Mouse (Mus musculus) neural tube, embryonic 12.5 days (tissue): ENCODE results near the gene Syn3. TPM values are rescaled to one million over a fixed set of nuclear protein-coding genes. Genes with fewer than 3 reads are reported as not detected.

Source experiments
- ATAC-seq: fragments of 200-750 bp; cut with Nextera tagmentation; 2 replicates; pipeline ENCODE4 v1.8.0; 2017; ENCODE audit warnings: low read depth, mild to moderate bottlenecking, moderate TSS enrichment, moderate library complexity; ENCODE audit not compliant: low FRiP score
- H3K27ac ChIP-seq: fragments of 300-500 bp; sonication (generic); 2 replicates; pipeline ENCODE4 v1.5.1; 2016
- H3K27me3 ChIP-seq: fragments of 300-500 bp; sonication (generic); replicated peaks from 2 replicates; pipeline ENCODE4 v1.6.1; 2016; ENCODE audit warnings: mild to moderate bottlenecking
- H3K36me3 ChIP-seq: fragments of 300-500 bp; sonication (generic); 2 replicates; pipeline ENCODE4 v1.6.1; 2016; ENCODE audit warnings: mild to moderate bottlenecking
- H3K4me1 ChIP-seq: fragments of 300-500 bp; sonication (generic); 2 replicates; pipeline ENCODE4 v1.6.1; 2016
- H3K4me2 ChIP-seq: fragments of 300-500 bp; sonication (generic); replicated peaks from 2 replicates; pipeline ENCODE4 v1.6.1; 2016; ENCODE audit warnings: mild to moderate bottlenecking
- H3K4me3 ChIP-seq: fragments of 300-500 bp; sonication (generic); 2 replicates; pipeline ENCODE4 v1.5.1; 2016
- H3K9ac ChIP-seq: fragments of 300-500 bp; sonication (generic); 2 replicates; pipeline ENCODE4 v1.6.1; 2016; ENCODE audit warnings: mild to moderate bottlenecking
- H3K9me3 ChIP-seq: fragments of 300-500 bp; sonication (generic); 2 replicates; pipeline ENCODE4 v1.6.1; 2016; ENCODE audit warnings: mild to moderate bottlenecking
- WGBS: fragments of 180-500 bp; shearing (Covaris S2); methylation state at CpG from one replicate; pipeline ENCODE4 v1.1.7; 2016; 5-methylcytosine and 5-hydroxymethylcytosine counted together
- polyA plus RNA-seq: library from polyadenylated mRNA; unstranded; fragments of >200 nt; fragmentation: Nextera tagmentation; extraction: Ambion mirVana; gene quantifications from 2 replicates; pipeline ENCODE4 v1.2.1, GENCODE M21; 2016

The Syn3 gene
- polyA plus RNA-seq, 1 experiment from 2014 or later: 7.9 TPM

DNA sequence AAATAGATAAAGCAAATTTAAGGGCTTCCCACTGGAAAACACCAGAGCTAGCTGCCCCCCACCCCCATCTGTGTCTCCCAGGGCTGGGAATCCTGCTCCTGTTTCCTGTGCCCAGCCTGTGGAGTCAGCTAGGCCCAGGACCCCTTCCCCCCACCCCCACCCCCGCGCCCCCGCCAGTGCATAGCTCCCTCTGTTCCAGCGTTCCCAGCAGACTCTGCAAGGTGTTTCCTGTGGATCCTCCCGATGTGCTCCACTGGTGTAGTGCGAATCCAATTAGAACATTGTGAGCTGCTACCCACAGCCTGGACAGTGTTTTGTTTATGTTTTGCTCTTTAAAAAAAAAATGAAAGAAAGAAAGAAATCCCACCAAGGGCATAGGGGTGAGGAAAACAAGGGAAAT, 173.4 kb downstream of the Syn3 start:
- no peaks in the 10 kb centered on the region for H3K4me1 ChIP-seq
- H3K4me2 ChIP-seq: no peak overlapping the region
- no peaks in the 10 kb centered on the region for H3K36me3 ChIP-seq
- H3K9me3 ChIP-seq: no peaks in the 10 kb centered on the region
- H3K27ac ChIP-seq: no peak overlapping the region
- ATAC-seq: no peak
- 44% methylated on average over 6 of the region's 6 CpGs for WGBS
- no peaks in the 10 kb centered on the region for H3K27me3 ChIP-seq
- no peak overlapping the region for H3K4me3 ChIP-seq
- no peak overlapping the region for H3K9ac ChIP-seq

DNA sequence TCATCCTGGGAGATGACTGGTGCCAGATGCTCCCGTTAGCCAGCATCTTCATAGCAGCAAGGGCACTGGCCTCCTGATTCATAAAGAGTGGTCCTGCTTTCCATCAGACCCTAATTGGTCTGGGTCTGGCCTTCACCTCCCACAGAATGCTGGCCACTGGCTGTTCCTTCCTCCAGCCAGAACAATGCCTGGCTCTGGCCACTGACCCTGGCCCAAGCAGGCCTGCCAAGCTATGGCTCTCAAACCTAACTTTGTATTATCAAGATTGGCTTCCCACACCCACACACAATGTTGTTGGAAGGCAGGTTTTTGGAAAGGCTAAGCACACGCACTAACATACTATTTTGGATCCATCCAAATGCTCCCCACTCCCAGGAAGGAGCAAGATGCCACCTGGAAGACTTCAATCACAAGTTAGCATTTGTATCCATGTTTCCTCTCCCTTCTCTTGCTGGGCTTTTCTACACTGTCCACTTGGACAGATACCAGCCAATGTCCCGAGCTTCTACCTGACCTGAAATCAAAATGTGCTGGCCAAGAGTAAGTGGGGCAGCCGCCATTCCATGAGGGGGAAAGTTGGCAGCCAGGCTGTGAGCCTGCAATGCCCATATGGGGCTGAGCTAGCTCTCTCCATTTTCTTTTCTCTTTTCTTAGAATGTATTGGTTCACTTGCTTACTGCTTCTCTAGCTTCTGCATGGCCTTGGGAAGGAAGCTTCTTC, 175.3 kb downstream of the Syn3 start:
- Histone ChIP-seq H3K4me1 (peaks cover 11% of the 10 kb centered on the region), H3K27ac (no peak overlapping the region), H3K36me3 (no peaks in the 10 kb centered on the region), H3K4me3 (no peak overlapping the region), H3K4me2 (no peak overlapping the region), H3K9ac (no peak overlapping the region), H3K27me3 (no peaks in the 10 kb centered on the region; the same call in 1 of the 2 replicates), H3K9me3 (no peaks in the 10 kb centered on the region)
- no peak for ATAC-seq
- 89% methylated on average over 4 of the region's 4 CpGs for WGBS

GRCm38 (mm10) chr10:86322006-86322405, 176.7 kb downstream of the Syn3 start:
- H3K4me1 ChIP-seq: peaks cover 11% of the 10 kb centered on the region
- H3K27ac ChIP-seq: no peak overlapping the region
- no peak overlapping the region for H3K4me2 ChIP-seq
- ATAC-seq: no peak
- H3K27me3 ChIP-seq: no peaks in the 10 kb centered on the region; the same call in 1 of the 2 replicates
- no peaks in the 10 kb centered on the region for H3K9me3 ChIP-seq
- H3K9ac ChIP-seq: no peak overlapping the region
- no peaks in the 10 kb centered on the region for H3K36me3 ChIP-seq
- no peak overlapping the region for H3K4me3 ChIP-seq
- WGBS: 59% methylated on average over 1 of the region's 1 CpGs

- no peak overlapping the region for H3K9ac ChIP-seq
- H3K4me3 ChIP-seq: no peak overlapping the region
- H3K27me3 ChIP-seq: no peaks in the 10 kb centered on the region; the same call in 1 of the 2 replicates
- no peak for ATAC-seq
- WGBS: 85% methylated on average over 8 of the region's 8 CpGs
- no peaks in the 10 kb centered on the region for H3K9me3 ChIP-seq
- H3K27ac ChIP-seq: no peak overlapping the region
- H3K4me2 ChIP-seq: no peak overlapping the region
- H3K36me3 ChIP-seq: no peaks in the 10 kb centered on the region
- H3K4me1 ChIP-seq: peaks cover 11% of the 10 kb centered on the region
These were observed 177.5 kb downstream of the Syn3 start for GRCm38 (mm10) chr10:86321194-86321593.

DNA sequence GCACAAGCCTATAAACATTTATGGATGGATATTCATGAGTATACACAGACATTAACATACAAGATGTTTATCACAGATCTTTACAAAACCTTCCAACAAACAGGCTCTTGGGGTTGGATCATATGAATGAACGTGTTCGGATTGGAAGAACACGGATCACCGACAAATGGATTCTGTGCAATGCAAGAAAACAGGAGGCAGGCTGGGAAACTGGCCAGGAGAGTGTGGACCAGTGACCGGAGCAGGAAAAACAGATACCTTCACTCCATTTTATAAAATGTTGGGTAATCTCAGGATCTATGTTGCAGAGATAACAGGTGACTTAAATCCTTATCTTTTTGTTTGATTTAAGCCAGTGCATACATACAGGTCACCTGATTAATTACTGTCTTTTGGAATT, 178.5 kb downstream of the Syn3 start:
- Histone ChIP-seq H3K4me2 (no peak overlapping the region), H3K36me3 (no peaks in the 10 kb centered on the region), H3K27ac (no peak overlapping the region), H3K4me1 (peaks cover 11% of the 10 kb centered on the region), H3K27me3 (no peaks in the 10 kb centered on the region; the same call in 1 of the 2 replicates), H3K9ac (no peak overlapping the region), H3K9me3 (no peaks in the 10 kb centered on the region), H3K4me3 (no peak overlapping the region)
- WGBS: 88% methylated on average over 5 of the region's 5 CpGs
- no peak for ATAC-seq

DNA sequence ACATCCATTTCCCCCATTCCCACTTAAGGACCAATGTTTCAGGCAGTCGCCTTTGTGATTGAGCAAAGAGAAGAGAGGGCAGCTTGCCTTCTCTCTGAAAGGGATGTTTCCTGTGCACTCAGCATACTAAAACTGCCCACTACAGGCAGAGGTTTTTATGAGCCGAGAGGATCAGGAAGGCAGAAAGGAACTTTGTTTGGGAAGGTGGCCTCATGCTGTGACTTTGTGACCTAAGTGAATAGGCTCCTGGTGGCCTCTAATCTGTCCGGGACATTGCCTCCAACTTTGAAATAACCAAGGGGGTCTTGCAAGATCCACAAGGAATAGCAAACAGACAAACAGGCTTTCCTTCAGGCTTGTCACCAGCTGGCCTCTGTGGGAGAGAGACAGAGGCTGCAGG, 179.2 kb downstream of the Syn3 start:
- peaks cover 11% of the 10 kb centered on the region for H3K4me1 ChIP-seq
- no peaks in the 10 kb centered on the region; the same call in 1 of the 2 replicates for H3K27me3 ChIP-seq
- H3K27ac ChIP-seq: no peak overlapping the region
- H3K9ac ChIP-seq: no peak overlapping the region
- H3K9me3 ChIP-seq: no peaks in the 10 kb centered on the region
- 5% methylated on average over 3 of the region's 3 CpGs for WGBS
- H3K4me2 ChIP-seq: no peak overlapping the region
- H3K4me3 ChIP-seq: no peak overlapping the region
- H3K36me3 ChIP-seq: no peaks in the 10 kb centered on the region
- no peak for ATAC-seq

DNA sequence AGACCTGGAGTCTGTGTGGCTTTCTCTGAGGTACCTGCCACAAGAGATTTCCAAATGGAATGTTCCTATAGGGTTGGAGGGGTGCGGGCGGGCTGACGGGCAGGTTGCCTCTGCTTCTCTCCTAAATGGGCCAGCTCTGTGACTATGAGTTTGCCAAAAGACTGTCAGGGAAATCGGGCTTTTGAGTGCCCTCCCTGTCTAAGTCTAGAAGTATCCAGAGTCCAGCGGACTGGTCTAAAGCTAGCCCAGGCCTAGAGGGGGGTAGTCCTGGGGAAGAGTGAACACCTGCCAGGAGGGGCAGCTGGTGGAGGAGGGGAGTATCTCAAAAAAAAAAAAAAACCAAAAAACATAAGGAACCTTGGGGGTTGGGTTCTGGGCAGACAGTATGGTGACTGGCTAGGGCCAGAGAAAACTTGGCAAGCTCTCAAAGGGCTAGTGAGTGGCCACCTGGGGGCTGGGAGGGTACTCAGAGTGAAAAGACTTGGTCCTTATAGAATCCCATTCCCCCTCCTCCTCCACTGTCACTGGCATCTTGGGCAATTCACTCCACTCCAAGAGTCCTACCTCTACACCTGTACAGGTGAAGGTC, 180.1 kb downstream of the Syn3 start:
- WGBS: 79% methylated on average over 5 of the region's 5 CpGs

DNA sequence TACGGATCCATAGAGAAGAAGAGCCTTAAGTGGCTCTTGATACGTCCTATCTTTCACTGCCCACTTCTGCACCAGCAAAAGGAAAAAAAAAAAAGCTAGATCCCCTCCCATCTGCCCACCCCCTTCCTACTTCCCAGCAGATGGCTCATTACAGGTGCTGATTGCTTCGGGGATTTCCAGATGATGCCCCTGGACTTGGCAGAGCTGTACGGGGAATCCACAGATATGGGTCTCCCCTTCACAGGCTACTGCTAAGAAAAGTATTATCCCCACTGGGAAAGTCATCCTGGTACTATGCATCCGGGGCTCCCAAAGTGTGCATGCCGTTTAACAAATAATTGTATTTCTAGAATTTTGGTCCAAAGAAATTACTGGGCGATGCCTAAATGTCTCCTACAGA, 181.1 kb downstream of the Syn3 start:
- no peak for ATAC-seq
- Histone ChIP-seq H3K9ac (no peak overlapping the region), H3K4me1 (peaks cover 11% of the 10 kb centered on the region), H3K4me2 (no peak overlapping the region), H3K4me3 (no peak overlapping the region), H3K27me3 (no peaks in the 10 kb centered on the region; the same call in 1 of the 2 replicates), H3K27ac (no peak overlapping the region), H3K36me3 (no peaks in the 10 kb centered on the region), H3K9me3 (no peaks in the 10 kb centered on the region)
- 70% methylated on average over 7 of the region's 7 CpGs for WGBS

More for the DNA sequence above, 180.1 kb downstream of the Syn3 start:
- no peaks in the 10 kb centered on the region; the same call in 1 of the 2 replicates for H3K27me3 ChIP-seq
- H3K4me3 ChIP-seq: no peak overlapping the region
- H3K9ac ChIP-seq: no peak overlapping the region
- H3K36me3 ChIP-seq: no peaks in the 10 kb centered on the region
- no peak overlapping the region for H3K4me2 ChIP-seq
- no peak overlapping the region for H3K27ac ChIP-seq
- no peaks in the 10 kb centered on the region for H3K9me3 ChIP-seq
- H3K4me1 ChIP-seq: peaks cover 11% of the 10 kb centered on the region
- ATAC-seq: no peak

DNA sequence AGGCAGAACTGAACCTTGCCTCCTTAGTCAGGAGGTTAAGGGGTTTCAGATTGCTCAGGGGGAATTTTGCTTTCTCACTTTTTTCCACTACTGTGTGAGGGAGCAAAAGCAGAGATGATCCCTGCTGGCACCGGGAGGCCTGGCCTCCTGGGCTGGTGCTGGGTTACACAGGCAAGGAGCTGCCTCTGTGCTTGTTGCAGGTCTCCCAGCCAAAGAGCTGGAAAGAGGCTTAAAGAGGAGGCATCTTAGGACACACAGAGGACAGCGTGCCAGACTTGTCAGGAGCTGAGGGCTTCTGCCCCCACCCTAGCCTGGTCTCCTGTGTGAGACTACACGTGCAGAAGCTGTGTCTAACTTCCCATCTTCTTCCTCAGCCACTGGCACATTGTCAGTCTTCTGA, 183.2 kb downstream of the Syn3 start:
- Histone ChIP-seq H3K9ac (no peak overlapping the region), H3K4me3 (no peak overlapping the region), H3K27me3 (no peaks in the 10 kb centered on the region; the same call in 1 of the 2 replicates), H3K4me2 (no peak overlapping the region), H3K36me3 (no peaks in the 10 kb centered on the region), H3K4me1 (peaks cover 11% of the 10 kb centered on the region), H3K27ac (no peak overlapping the region), H3K9me3 (no peaks in the 10 kb centered on the region)
- WGBS: 69% methylated on average over 3 of the region's 3 CpGs
- no peak for ATAC-seq

GRCm38 (mm10) chr10:86313448-86313847, 185.2 kb downstream of the Syn3 start:
- no peak overlapping the region for H3K4me2 ChIP-seq
- no peaks in the 10 kb centered on the region for H3K27me3 ChIP-seq
- WGBS: 91% methylated on average over 1 of the region's 1 CpGs
- no peaks in the 10 kb centered on the region for H3K9me3 ChIP-seq
- no peaks in the 10 kb centered on the region for H3K36me3 ChIP-seq
- H3K27ac ChIP-seq: no peak overlapping the region
- H3K4me1 ChIP-seq: no peaks in the 10 kb centered on the region; the same call in 1 of the 2 replicates
- H3K4me3 ChIP-seq: no peak overlapping the region
- ATAC-seq: no peak
- no peak overlapping the region for H3K9ac ChIP-seq

- 88% methylated on average over 3 of the region's 3 CpGs for WGBS
- Histone ChIP-seq H3K36me3 (no peaks in the 10 kb centered on the region), H3K4me3 (no peak overlapping the region), H3K4me2 (no peak overlapping the region), H3K4me1 (no peaks in the 10 kb centered on the region; the same call in 1 of the 2 replicates), H3K27ac (no peak overlapping the region), H3K27me3 (no peaks in the 10 kb centered on the region), H3K9me3 (no peaks in the 10 kb centered on the region), H3K9ac (no peak overlapping the region)
- no peak for ATAC-seq
These were observed 185.7 kb downstream of the Syn3 start for GRCm38 (mm10) chr10:86312976-86313375.

GRCm38 (mm10) chr10:86310527-86310926, 188.2 kb downstream of the Syn3 start:
- Histone ChIP-seq H3K9me3 (no peaks in the 10 kb centered on the region), H3K4me3 (no peak overlapping the region), H3K4me1 (no peaks in the 10 kb centered on the region), H3K9ac (no peak overlapping the region), H3K4me2 (no peak overlapping the region), H3K27me3 (no peaks in the 10 kb centered on the region), H3K36me3 (no peaks in the 10 kb centered on the region), H3K27ac (no peak overlapping the region)
- WGBS: 52% methylated on average over 6 of the region's 6 CpGs
- no peak for ATAC-seq

DNA sequence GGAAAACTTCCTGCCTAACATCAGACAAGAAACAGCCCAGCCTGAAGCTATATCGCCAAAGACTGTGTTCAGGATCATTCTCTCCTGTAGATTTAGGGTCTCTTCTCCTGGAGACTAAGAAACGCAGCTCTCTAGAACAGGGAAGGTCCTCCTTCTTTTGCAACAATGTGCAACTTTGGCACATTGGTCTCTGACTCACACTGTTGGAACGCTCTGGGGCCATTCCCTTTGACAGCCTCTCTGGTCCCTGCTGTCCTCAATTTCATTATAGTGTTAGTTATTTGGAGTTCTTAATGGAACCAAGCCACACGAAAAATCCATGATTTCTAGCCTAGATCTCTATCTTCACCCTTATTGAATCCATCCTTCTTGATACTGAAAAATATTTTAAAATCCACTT, 191.5 kb downstream of the Syn3 start:
- Histone ChIP-seq H3K4me2 (no peak overlapping the region), H3K9me3 (no peaks in the 10 kb centered on the region), H3K4me1 (peaks cover 8% of the 10 kb centered on the region; the same call in 1 of the 2 replicates), H3K4me3 (no peak overlapping the region), H3K36me3 (no peaks in the 10 kb centered on the region), H3K9ac (no peak overlapping the region), H3K27ac (no peak overlapping the region), H3K27me3 (no peaks in the 10 kb centered on the region)
- WGBS: 91% methylated on average over 4 of the region's 4 CpGs
- ATAC-seq: no peak
